Mouse (Mus musculus): ENCODE results near the gene Evi5. TPM values are rescaled to one million over a fixed set of nuclear protein-coding genes. Genes with fewer than 3 reads are reported as not detected.
"Not testable (repeated sequence)": the region's sequence is repeated elsewhere in the genome, so short reads cannot be mapped to it uniquely, and the experiment has no call there.

Evi5 gene
- polyA plus RNA-seq, 1 experiment from 2014 or later: 59.4 TPM

DNA sequence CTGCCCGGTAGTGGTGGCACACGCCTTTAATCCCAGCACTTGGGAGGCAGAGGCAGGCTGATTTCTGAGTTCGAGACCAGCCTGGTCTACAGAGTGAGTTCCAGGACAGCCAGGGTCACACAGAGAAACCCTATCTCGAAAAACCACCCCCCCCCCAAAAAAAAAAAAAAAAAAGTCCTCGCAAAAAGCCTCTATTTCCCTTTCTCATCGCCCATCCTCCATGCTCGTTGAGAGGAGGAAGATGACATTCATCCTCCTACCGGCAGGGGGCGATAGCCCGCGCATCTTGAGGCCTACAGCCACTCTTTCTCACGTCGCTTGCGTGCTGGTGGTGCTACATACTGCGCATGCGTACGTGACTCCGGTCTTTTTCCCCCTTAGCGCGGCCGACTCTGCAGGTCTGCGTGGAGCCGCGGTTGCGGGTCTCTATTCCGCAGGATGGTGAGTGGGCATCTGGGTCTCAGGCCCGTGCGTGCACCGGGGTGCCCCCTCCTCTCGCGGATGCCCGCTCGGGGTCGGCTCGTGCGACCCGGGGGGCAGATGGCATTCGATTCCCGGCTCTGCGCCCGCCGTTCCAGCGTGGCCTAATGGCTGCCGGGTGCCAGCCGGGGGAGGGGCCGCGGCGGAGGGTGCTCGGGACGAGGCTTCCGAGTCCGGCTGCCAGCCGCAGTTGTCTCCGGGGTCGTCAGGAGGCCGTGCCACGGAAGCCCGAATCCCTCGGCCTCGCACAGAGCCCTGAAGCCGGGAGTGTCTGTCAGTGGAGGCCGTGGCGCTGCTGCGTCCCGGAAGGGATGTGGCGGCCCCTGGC lies 25.5 kb upstream of the Evi5 start, which contains the start of gene Rpl5:
Gene Rpl5, plus strand, starts transcription at position 297 of the 808 bp plus-strand sequence.
- H3K4me3 ChIP-seq: peak within 1 kb of the TSS; percentile 98
- 4% methylated on average over 66 of the region's 66 CpGs for WGBS
- peaks cover 8% of the 10 kb centered on the region for H3K4me1 ChIP-seq
- no peaks in the 10 kb centered on the region for H3K27me3 ChIP-seq (replicated peaks)
- H3K9ac ChIP-seq: peak within 1 kb of the TSS; percentile 98
- H3K4me2 ChIP-seq (replicated peaks): peak within 1 kb of the TSS; percentile 78
- peak within 1 kb of the TSS; percentile 64 for H3K27ac ChIP-seq
- ATAC-seq (ENCODE audit: low FRiP score, low read depth): peak; percentile 98
- no peaks in the 10 kb centered on the region for H3K9me3 ChIP-seq
- peaks cover 25% of the 10 kb centered on the region for H3K36me3 ChIP-seq

DNA sequence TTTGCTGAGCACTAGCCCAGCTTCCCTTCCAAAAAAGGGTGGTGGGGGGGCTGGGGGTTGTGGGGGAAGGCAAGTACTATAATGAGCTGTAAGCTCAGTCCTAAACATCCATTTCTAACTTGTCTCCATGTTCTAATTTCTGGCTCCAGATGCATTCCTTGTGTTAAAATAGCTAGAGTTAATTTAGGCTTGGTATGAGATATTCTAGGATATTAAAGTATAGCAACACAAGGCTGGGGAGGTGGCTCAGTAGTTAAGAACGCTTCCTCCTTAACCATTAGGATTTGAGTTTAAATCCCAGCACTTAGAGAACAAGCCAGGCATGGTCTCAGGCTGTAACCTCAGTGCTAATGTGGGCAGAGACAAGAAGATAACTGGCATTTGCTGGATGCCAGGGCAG lies 21.4 kb upstream of the Evi5 start:
- Histone ChIP-seq H3K9ac (no peak overlapping the region), H3K9me3 (no peaks in the 10 kb centered on the region), H3K4me1 (no peaks in the 10 kb centered on the region), H3K4me2 (replicated peaks) (no peak overlapping the region), H3K4me3 (no peak overlapping the region), H3K27me3 (replicated peaks) (no peaks in the 10 kb centered on the region), H3K36me3 (no peaks in the 10 kb centered on the region), H3K27ac (no peak overlapping the region)
- WGBS: 70% methylated on average over 1 of the region's 1 CpGs
- no peak for ATAC-seq (ENCODE audit: low FRiP score, low read depth)

- Histone ChIP-seq H3K9me3 (no peaks in the 10 kb centered on the region), H3K4me2 (replicated peaks) (no peak overlapping the region), H3K9ac (no peak overlapping the region), H3K4me3 (no peak overlapping the region), H3K36me3 (no peaks in the 10 kb centered on the region), H3K27me3 (replicated peaks) (no peaks in the 10 kb centered on the region), H3K27ac (no peak overlapping the region), H3K4me1 (no peaks in the 10 kb centered on the region)
- no peak for ATAC-seq (ENCODE audit: low FRiP score, low read depth)
- 73% methylated on average over 7 of the region's 7 CpGs for WGBS
Observed at GRCm38 (mm10) chr5:107894676-107895075, 19.8 kb upstream of the Evi5 start.

- WGBS: 100% methylated on average over 1 of the region's 1 CpGs
- H3K4me1 ChIP-seq; ATAC-seq (ENCODE audit: low FRiP score, low read depth): not testable (repeated sequence)
Observed at GRCm38 (mm10) chr5:107891515-107891914, 16.6 kb upstream of the Evi5 start.

DNA sequence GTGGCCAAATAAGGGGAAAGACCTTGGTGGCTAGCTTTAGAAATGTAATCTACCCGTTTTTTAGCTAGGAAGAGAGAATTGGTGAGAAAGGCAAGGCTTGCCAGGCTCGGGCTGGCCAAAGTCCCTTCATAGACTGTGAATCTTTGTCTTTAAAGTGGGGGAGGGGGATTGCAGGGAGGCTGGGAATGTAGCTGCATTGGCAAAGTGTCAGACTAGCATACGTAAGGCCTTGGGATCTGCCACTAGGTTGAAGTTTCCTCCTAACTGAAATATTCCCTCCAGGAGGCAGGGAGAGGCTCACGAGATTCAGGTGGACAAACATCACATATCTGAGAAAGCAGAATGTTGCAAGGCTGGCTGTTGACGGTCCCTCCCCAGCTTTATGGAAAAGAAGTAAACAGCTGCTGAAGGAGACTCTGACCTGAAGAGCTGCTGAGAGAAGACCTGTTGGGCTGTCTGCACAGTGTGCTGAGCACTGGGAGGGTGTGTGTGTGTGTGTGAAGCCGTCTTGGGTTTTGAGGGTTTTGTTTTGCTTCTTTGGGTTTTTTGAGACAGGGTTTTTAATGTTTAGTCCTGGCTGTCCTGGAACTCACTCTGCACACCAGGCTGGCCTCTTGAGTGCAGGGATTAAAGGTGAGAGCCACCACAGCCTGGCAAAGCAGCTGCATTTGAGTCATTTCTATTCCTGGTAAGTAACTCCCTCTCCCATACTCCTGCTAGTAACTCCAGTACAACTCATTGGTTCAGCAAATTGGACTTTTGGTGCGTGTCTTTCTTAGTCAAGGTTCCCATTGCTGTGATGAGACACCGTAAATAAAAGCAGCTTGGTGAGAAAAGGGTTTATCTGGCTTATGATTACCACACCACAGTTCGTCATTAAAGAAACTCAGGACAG lies 15.3 kb upstream of the Evi5 start:
- no peak overlapping the region for H3K9ac ChIP-seq
- no peak overlapping the region for H3K4me3 ChIP-seq
- no peak overlapping the region for H3K27ac ChIP-seq
- no peak overlapping the region for H3K4me2 ChIP-seq (replicated peaks)
- 70% methylated on average over 9 of the region's 9 CpGs for whole genome bisulfite sequencing
- no peaks in the 10 kb centered on the region for H3K27me3 ChIP-seq (replicated peaks)
- no peak for ATAC-seq (ENCODE audit: low FRiP score, low read depth)
- H3K4me1 ChIP-seq: no peaks in the 10 kb centered on the region
- H3K36me3 ChIP-seq: no peaks in the 10 kb centered on the region
- no peaks in the 10 kb centered on the region for H3K9me3 ChIP-seq

More at GRCm38 (mm10) chr5:107891515-107891914, 16.6 kb upstream of the Evi5 start:
- not testable (repeated sequence) for H3K9ac ChIP-seq; H3K36me3 ChIP-seq; H3K27me3 ChIP-seq (replicated peaks); H3K4me3 ChIP-seq; H3K27ac ChIP-seq; H3K9me3 ChIP-seq; H3K4me2 ChIP-seq (replicated peaks)

- no peaks in the 10 kb centered on the region for H3K36me3 ChIP-seq
- no peak overlapping the region for H3K4me3 ChIP-seq
- no peak overlapping the region for H3K27ac ChIP-seq
- H3K4me1 ChIP-seq: no peaks in the 10 kb centered on the region
- no peak overlapping the region for H3K9ac ChIP-seq
- H3K9me3 ChIP-seq: no peaks in the 10 kb centered on the region
- ATAC-seq (ENCODE audit: low FRiP score, low read depth): no peak
- no peak overlapping the region for H3K4me2 ChIP-seq (replicated peaks)
- no peaks in the 10 kb centered on the region for H3K27me3 ChIP-seq (replicated peaks)
- 84% methylated on average over 5 of the region's 5 CpGs for WGBS
Observed at GRCm38 (mm10) chr5:107880710-107881109, 5.8 kb upstream of the Evi5 start.

GRCm38 (mm10) chr5:107877053-107877452 lies 2.1 kb upstream of the Evi5 start:
- H3K4me3 ChIP-seq: no peak overlapping the region
- H3K9ac ChIP-seq: no peak overlapping the region
- H3K27me3 ChIP-seq (replicated peaks): no peaks in the 10 kb centered on the region
- WGBS: 84% methylated on average over 1 of the region's 1 CpGs
- ATAC-seq (ENCODE audit: low FRiP score, low read depth): no peak
- no peak overlapping the region for H3K27ac ChIP-seq
- H3K4me2 ChIP-seq (replicated peaks): no peak overlapping the region
- H3K4me1 ChIP-seq: no peaks in the 10 kb centered on the region
- no peaks in the 10 kb centered on the region for H3K36me3 ChIP-seq
- H3K9me3 ChIP-seq: no peaks in the 10 kb centered on the region

DNA sequence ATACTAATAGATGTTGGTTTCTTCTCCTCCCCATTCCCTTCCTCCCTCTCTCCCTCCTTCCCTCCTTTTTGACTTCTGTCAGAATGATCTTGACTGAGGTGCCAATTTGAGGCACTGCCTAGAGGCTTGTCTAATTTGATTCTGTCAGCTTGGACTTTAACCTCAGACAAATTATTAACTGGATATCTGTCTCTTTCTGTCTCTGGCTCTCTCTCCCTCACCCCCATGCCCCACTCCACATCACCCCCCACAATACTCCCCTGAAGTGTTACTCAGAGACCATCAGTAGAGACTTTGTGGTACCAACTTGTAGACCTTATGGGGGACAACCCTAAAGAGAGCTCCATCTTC lies 329 bp upstream of the Evi5 start:
- Histone ChIP-seq H3K27me3 (replicated peaks) (no peaks in the 10 kb centered on the region; the same call in 1 of the 2 replicates), H3K4me3 (no peak overlapping the region), H3K9ac (no peak overlapping the region), H3K27ac (no peak overlapping the region), H3K9me3 (no peaks in the 10 kb centered on the region), H3K36me3 (no peaks in the 10 kb centered on the region), H3K4me1 (no peaks in the 10 kb centered on the region), H3K4me2 (replicated peaks) (no peak overlapping the region)
- no peak for ATAC-seq (ENCODE audit: low FRiP score, low read depth)

- H3K36me3 ChIP-seq: no peaks in the 10 kb centered on the region
- 70% methylated on average over 7 of the region's 7 CpGs for WGBS
- no peaks in the 10 kb centered on the region for H3K4me1 ChIP-seq
- H3K27me3 ChIP-seq (replicated peaks): no peaks in the 10 kb centered on the region; the same call in 1 of the 2 replicates
- H3K4me2 ChIP-seq (replicated peaks): no peak overlapping the region
- H3K27ac ChIP-seq: no peak overlapping the region
- H3K4me3 ChIP-seq: no peak overlapping the region
- no peak for ATAC-seq (ENCODE audit: low FRiP score, low read depth)
- no peak overlapping the region for H3K9ac ChIP-seq
- H3K9me3 ChIP-seq: no peaks in the 10 kb centered on the region
Observed at GRCm38 (mm10) chr5:107873886-107874302, 1.0 kb downstream of the Evi5 start.

DNA sequence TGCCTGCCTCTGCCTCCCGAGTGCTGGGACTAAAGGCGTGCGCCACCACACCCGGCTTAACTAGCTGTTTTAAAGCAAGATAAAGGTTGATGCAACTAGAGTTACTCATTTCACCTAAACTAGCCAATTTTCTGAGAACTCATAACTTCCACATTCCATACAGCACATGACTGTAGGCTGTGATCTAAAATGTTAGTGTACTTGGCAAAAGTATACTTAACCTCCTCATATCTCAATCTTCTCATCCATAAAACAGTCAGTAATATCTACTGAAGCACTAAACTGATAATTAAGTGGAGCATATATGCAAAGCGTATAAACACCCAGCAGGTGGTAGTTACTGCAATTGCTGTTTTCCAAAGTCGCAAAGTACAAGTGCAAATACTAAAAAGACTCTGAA lies 1.6 kb downstream of the Evi5 start:
- no peaks in the 10 kb centered on the region for H3K4me1 ChIP-seq
- H3K27me3 ChIP-seq (replicated peaks): no peaks in the 10 kb centered on the region; the same call in 1 of the 2 replicates
- WGBS: 94% methylated on average over 6 of the region's 6 CpGs
- no peak overlapping the region for H3K9ac ChIP-seq
- H3K4me3 ChIP-seq: no peak overlapping the region
- no peak overlapping the region for H3K27ac ChIP-seq
- no peak overlapping the region for H3K4me2 ChIP-seq (replicated peaks)
- no peaks in the 10 kb centered on the region for H3K36me3 ChIP-seq
- ATAC-seq (ENCODE audit: low FRiP score, low read depth): no peak
- H3K9me3 ChIP-seq: no peaks in the 10 kb centered on the region

GRCm38 (mm10) chr5:107869701-107870100 lies 5.2 kb downstream of the Evi5 start:
- peak overlapping the region; percentile 72; the same call in 1 of the 2 replicates for H3K4me2 ChIP-seq (replicated peaks)
- no peak overlapping the region for H3K27ac ChIP-seq
- H3K4me3 ChIP-seq: no peak overlapping the region
- H3K9ac ChIP-seq: no peak overlapping the region
- H3K9me3 ChIP-seq: no peaks in the 10 kb centered on the region
- H3K36me3 ChIP-seq: no peaks in the 10 kb centered on the region
- no peaks in the 10 kb centered on the region; the same call in 1 of the 2 replicates for H3K27me3 ChIP-seq (replicated peaks)
- H3K4me1 ChIP-seq: 0 out of 2 replicates have a peak, but pooled peaks cover 5% of the 10 kb centered on the region
- 73% methylated on average over 2 of the region's 2 CpGs for WGBS
- no peak for ATAC-seq (ENCODE audit: low FRiP score, low read depth)

DNA sequence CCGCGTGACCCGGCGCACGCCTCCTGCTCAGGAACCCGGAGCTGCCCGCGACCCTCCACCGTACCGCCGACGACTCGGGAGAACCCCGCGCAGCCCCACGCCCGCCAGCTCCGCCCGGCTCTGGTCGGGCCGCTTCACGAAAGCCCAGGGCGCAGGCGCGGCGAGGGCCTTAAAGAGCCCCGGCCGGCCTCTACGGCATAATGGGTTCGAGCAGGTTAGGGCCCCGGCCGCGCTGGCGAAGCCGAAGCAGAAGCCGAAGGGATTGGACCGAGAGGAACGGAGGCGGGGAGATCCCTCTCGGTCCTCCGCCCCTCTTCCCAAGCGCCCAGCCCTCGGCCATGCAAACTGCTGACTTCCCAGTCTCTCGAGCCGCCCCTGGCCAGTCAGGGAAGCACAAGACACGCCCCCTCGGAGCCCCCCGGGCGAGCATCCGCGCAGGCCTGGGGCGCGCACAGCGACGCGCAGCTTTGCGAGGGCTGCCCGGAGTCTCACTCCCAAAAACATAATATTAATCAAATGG lies 5.9 kb downstream of the Evi5 start:
- H3K27me3 ChIP-seq (replicated peaks): no peaks in the 10 kb centered on the region; the same call in 1 of the 2 replicates
- H3K4me3 ChIP-seq: peak overlapping the region; percentile 89
- H3K4me1 ChIP-seq: 0 out of 2 replicates have a peak, but pooled peaks cover 5% of the 10 kb centered on the region
- H3K4me2 ChIP-seq (replicated peaks): peak overlapping the region; percentile 72
- H3K9me3 ChIP-seq: no peaks in the 10 kb centered on the region
- H3K36me3 ChIP-seq: no peaks in the 10 kb centered on the region
- peak overlapping the region; percentile 86 for H3K9ac ChIP-seq
- peak; percentile 98 for ATAC-seq (ENCODE audit: low FRiP score, low read depth)
- H3K27ac ChIP-seq: peak overlapping the region; percentile 92
- WGBS: under 1% methylated on average over 58 of the region's 58 CpGs
